Mouse (Mus musculus) midbrain, embryonic 15.5 days (tissue): ENCODE measurements at regions not wholly inside any gene's neighbourhood (a gene's known extent, or its start where the extent isn't known, plus 50 kb on each side); places are given as distances from the start of the nearest gene placed in this dataset.

Experiments used
- ATAC-seq: fragments of 200-750 bp; cut with Nextera tagmentation; replicated peaks from 2 replicates; pipeline ENCODE4 v1.8.0; 2017; ENCODE audit warnings: moderate TSS enrichment
- H3K27ac ChIP-seq: fragments of 300-500 bp; sonication (generic); 2 replicates; pipeline ENCODE4 v1.5.1; 2015; ENCODE audit warnings: mild to moderate bottlenecking, inconsistent platforms
- H3K27me3 ChIP-seq: fragments of 300-500 bp; sonication (generic); replicated peaks from 2 replicates; pipeline ENCODE4 v1.6.1; 2015; ENCODE audit warnings: inconsistent platforms
- H3K36me3 ChIP-seq: fragments of 300-500 bp; sonication (generic); replicated peaks from 2 replicates; pipeline ENCODE4 v1.6.1; 2015; ENCODE audit warnings: inconsistent platforms
- H3K4me1 ChIP-seq: fragments of 300-500 bp; sonication (generic); 2 replicates; pipeline ENCODE4 v1.6.1; 2015; ENCODE audit warnings: inconsistent platforms
- H3K4me2 ChIP-seq: fragments of 300-500 bp; sonication (generic); 2 replicates; pipeline ENCODE4 v1.6.1; 2015; ENCODE audit warnings: inconsistent platforms, mild to moderate bottlenecking, moderate library complexity
- H3K4me3 ChIP-seq: fragments of 300-500 bp; sonication (generic); 2 replicates; pipeline ENCODE4 v1.5.1; 2015; ENCODE audit warnings: mild to moderate bottlenecking, inconsistent platforms
- H3K9ac ChIP-seq: fragments of 300-500 bp; sonication (generic); 2 replicates; pipeline ENCODE4 v1.6.1; 2015; ENCODE audit warnings: mild to moderate bottlenecking, inconsistent platforms
- H3K9me3 ChIP-seq: fragments of 300-500 bp; sonication (generic); 2 replicates; pipeline ENCODE4 v1.6.1; 2016; ENCODE audit warnings: inconsistent platforms
- WGBS: fragments of 180-500 bp; shearing (Covaris S2); methylation state at CpG from one replicate; pipeline ENCODE4 v1.1.7; 2015; ENCODE audit warnings: mixed read lengths; 5-methylcytosine and 5-hydroxymethylcytosine counted together

DNA sequence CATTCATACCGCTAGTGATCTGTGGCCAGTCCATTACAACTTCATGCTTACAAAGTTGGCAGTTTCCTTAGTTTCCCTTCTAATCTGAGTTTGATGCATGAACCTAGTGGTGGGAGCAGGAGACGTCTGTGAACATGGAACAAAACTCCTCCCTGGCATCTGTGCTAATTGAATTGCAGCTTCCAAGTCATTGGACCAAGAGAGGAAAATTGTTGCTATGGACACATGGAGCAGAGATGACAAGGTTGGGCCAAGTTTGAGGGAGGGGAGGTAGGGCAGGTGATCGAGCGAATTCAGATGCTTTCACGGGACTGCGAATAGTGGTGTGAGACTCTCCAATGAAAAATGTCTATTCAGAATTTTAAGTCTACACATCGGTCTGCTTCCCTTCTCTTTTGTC lies 627.5 kb downstream of the Nr2f2 start:
- H3K36me3 ChIP-seq = no peaks in the 10 kb centered on the region
- no peaks in the 10 kb centered on the region for H3K4me1 ChIP-seq
- no peak overlapping the region for H3K27ac ChIP-seq
- H3K4me3 ChIP-seq = no peak overlapping the region
- ATAC-seq = no peak
- H3K27me3 ChIP-seq = no peaks in the 10 kb centered on the region
- no peaks in the 10 kb centered on the region for H3K9me3 ChIP-seq
- 88% methylated on average over 7 of the region's 7 CpGs for WGBS
- no peak overlapping the region for H3K4me2 ChIP-seq
- no peak overlapping the region for H3K9ac ChIP-seq

DNA sequence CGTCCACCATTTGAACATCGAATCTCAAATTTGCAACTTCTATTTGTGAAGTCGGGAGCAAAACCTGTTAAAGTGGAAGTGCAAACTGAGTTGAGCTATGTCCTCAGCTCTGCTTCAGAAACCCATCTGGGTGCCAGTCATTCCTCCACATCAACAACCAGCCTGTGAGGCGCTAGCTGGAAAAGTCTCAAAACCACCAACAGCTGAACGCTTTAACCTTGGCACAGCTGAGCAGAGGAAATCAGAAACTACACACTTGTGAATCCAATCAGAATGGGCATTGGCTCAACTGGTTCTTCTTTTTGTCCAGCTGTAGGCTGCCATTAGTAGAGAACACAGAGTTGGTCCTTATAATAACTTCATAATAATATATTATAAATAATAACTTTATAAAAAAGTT lies 651.5 kb downstream of the Nr2f2 start:
- Histone ChIP-seq H3K27ac (no peak overlapping the region), H3K9me3 (no peaks in the 10 kb centered on the region), H3K4me2 (no peak overlapping the region), H3K4me1 (no peaks in the 10 kb centered on the region), H3K9ac (no peak overlapping the region), H3K36me3 (no peaks in the 10 kb centered on the region), H3K27me3 (no peaks in the 10 kb centered on the region), H3K4me3 (no peak overlapping the region)
- no peak for ATAC-seq
- 93% methylated on average over 5 of the region's 5 CpGs for WGBS

DNA sequence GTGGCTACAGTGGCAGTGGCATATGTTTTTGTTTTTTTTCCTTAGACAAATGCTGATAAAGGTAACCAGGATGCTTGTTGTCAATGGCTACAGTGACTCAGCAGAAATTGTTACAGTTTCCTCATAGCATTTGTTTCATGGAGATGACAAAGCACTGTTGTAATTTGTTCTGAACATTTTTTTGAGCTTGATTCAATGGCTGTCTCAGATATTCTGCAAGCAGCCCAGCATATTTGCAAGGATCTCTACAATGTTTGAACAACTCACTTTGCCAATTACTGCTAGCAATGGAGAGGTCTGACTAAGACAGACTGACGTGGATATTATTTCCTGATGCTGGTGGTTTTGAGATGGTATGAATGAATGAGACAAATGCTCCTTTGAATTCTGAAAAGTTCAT lies 696.3 kb downstream of the Nr2f2 start:
- H3K9me3 ChIP-seq = no peaks in the 10 kb centered on the region
- H3K4me1 ChIP-seq = no peaks in the 10 kb centered on the region
- H3K27ac ChIP-seq = no peak overlapping the region
- 73% methylated on average over 1 of the region's 1 CpGs for WGBS
- H3K36me3 ChIP-seq = no peaks in the 10 kb centered on the region
- H3K27me3 ChIP-seq = no peaks in the 10 kb centered on the region
- H3K9ac ChIP-seq = no peak overlapping the region
- ATAC-seq = no peak
- no peak overlapping the region for H3K4me3 ChIP-seq
- no peak overlapping the region for H3K4me2 ChIP-seq

DNA sequence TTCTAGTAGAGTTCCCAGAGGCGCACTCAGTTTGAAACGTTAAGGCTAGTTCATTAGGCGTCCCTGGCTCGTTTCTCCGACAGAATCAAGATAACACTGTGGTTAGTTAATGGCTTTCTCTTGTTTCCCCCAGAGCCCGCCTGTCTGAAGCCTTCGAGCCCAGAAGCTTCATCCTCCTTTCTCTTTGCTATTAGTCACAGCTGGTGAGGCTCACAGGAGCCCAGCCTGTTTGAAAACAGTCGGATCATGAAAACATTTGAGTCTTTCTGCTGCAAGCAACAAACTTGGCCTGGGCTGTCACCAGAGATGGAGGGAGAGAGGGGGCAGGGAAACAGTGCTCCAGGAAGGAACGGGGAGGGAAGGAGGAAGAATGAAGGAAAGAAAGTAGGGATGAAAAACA lies 711.0 kb downstream of the Nr2f2 start:
- no peaks in the 10 kb centered on the region for H3K27me3 ChIP-seq
- no peaks in the 10 kb centered on the region for H3K9me3 ChIP-seq
- no peak overlapping the region for H3K27ac ChIP-seq
- H3K9ac ChIP-seq = no peak overlapping the region
- H3K36me3 ChIP-seq = no peaks in the 10 kb centered on the region
- WGBS = 10% methylated on average over 9 of the region's 9 CpGs
- no peak overlapping the region for H3K4me2 ChIP-seq
- H3K4me1 ChIP-seq = no peaks in the 10 kb centered on the region
- H3K4me3 ChIP-seq = no peak overlapping the region
- ATAC-seq = no peak

DNA sequence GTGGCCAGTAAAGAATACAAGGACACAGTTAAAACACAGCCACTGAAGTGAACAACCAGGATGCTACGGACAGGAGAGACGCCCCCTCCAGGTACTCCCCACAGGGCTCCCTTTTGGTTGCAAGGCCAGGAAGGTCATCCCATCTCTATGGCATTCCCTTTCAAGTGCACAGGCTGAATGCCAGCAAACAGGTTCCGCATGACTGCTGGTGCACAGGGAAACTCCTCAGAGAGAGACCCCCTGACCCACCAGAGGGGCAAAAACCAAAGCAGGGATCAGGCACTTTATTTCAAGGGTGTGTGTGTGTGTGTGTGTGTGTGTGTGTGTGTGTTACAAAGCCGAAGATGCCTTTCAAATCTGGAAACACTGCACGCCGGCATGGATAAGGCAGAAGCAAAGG lies 721.1 kb downstream of the Nr2f2 start:
- Histone ChIP-seq H3K9me3 (no peaks in the 10 kb centered on the region), H3K36me3 (no peaks in the 10 kb centered on the region), H3K27me3 (no peaks in the 10 kb centered on the region), H3K4me1 (no peaks in the 10 kb centered on the region), H3K9ac (no peak overlapping the region), H3K27ac (no peak overlapping the region), H3K4me2 (no peak overlapping the region), H3K4me3 (no peak overlapping the region)
- WGBS = 19% methylated on average over 6 of the region's 6 CpGs
- ATAC-seq = no peak

DNA sequence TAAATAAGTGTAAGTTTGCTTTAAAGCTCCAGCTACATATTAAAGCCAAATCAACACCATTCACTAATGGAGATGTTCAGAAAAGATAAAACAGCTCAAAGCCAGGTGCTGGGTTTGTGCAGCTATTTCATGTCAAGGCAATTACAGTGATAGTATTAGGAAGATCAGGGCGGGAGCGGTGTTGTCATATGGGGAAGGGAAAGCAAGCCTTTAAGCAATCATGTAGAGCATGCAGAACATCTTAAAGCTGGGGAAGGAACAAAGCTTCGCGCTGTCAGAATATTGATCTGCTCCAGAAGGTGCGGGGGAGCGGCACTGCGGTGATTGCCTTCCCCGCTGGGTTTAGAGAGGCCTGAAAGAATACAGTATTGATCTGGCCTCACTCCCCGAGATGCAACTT lies 724.9 kb downstream of the Nr2f2 start:
- Histone ChIP-seq H3K4me2 (no peak overlapping the region), H3K9ac (no peak overlapping the region), H3K27ac (no peak overlapping the region), H3K9me3 (no peaks in the 10 kb centered on the region), H3K4me3 (no peak overlapping the region), H3K4me1 (no peaks in the 10 kb centered on the region), H3K27me3 (no peaks in the 10 kb centered on the region), H3K36me3 (no peaks in the 10 kb centered on the region)
- WGBS = 42% methylated on average over 9 of the region's 9 CpGs
- ATAC-seq = 0 out of 2 replicates have a peak, but pooled peaks have one; percentile 24

DNA sequence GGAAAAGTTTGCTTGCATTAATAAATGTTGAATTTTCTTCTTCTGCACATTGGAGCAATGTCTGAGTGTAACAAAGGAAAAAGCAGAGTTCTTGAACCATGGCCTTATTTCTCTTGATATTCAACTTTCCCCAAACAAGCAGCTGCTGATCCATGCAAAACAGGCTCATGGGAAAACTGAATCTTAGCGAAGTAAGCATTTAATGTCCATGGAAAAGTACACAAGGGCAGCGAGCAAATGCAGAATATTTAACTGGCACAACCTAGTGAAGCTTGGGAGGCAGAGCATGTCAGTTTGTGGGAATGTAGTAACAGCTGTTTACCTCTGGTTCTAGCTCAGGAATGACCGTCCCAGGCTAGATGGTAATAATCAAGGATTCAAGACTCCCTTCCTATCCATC lies 766.7 kb downstream of the Nr2f2 start:
- Histone ChIP-seq H3K4me1 (no peaks in the 10 kb centered on the region), H3K4me3 (no peak overlapping the region), H3K4me2 (no peak overlapping the region), H3K9ac (no peak overlapping the region), H3K27me3 (no peaks in the 10 kb centered on the region), H3K36me3 (no peaks in the 10 kb centered on the region), H3K9me3 (no peaks in the 10 kb centered on the region), H3K27ac (no peak overlapping the region)
- no peak for ATAC-seq
- 51% methylated on average over 3 of the region's 3 CpGs for WGBS

DNA sequence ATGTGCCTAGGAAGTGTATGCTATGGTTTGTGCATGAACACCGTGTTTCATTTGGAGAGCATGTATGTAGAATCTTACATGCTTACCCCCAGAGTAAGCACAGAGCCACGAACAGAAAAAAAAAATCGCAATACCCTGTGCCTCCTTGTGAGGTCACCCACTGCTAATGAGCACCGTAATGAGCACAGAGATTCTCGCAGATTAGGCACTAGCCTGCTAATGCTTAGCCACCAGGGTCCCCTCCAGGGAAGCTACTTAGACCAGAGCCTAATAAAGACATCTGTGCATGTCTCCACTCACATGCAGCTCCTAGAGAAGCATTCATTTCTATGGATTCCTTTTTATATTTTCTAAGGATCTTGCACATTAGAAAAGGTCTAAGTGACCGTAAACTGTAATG lies 780.8 kb downstream of the Nr2f2 start:
- 36% methylated on average over 6 of the region's 6 CpGs for WGBS
- Histone ChIP-seq H3K4me1 (0 out of 2 replicates have a peak, but pooled peaks cover 4% of the 10 kb centered on the region), H3K9me3 (no peaks in the 10 kb centered on the region), H3K9ac (no peak overlapping the region), H3K27ac (no peak overlapping the region), H3K4me2 (no peak overlapping the region), H3K36me3 (no peaks in the 10 kb centered on the region), H3K27me3 (no peaks in the 10 kb centered on the region), H3K4me3 (no peak overlapping the region)
- no peak for ATAC-seq

DNA sequence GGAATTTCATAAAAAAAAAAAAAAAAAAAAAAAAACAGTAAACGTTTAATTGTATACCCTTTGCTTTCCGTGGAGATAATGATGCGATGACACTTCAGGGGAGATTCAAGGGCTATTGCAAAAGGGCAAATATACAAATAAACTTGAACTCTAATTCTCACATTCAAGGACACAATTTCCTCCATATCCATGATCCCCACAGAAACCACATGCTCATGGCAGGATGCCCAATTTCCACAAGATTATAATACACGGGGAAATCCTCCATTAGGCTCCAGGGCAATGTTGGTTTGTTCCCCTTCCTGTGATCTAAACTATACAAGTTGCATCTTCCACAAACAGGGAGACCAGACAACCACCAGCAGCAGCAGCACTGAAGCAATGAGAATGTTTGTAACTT lies 781.4 kb downstream of the Nr2f2 start:
- Histone ChIP-seq H3K4me1 (0 out of 2 replicates have a peak, but pooled peaks cover 4% of the 10 kb centered on the region), H3K9ac (no peak overlapping the region), H3K27ac (no peak overlapping the region), H3K4me2 (no peak overlapping the region), H3K36me3 (no peaks in the 10 kb centered on the region), H3K27me3 (no peaks in the 10 kb centered on the region), H3K9me3 (no peaks in the 10 kb centered on the region), H3K4me3 (no peak overlapping the region)
- ATAC-seq = no peak
- WGBS = 72% methylated on average over 4 of the region's 4 CpGs

DNA sequence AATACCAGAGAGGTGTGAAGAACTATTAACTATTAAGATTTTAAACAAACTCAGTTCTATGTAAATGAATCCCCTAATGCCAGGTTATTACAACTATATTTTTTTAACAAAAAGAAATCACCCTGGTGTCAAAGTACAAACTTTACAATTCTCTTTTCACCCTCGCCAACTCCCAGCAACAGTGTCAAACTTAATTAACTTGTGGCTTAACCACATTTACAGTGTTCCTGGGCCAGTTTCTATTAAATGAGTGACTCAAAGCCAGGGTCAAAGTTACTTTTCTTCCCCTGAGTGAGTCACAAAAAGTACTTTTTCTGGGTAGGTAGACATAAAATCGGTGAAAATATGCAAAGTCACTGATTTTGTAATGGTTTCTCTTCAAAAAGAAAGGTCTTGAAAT lies 782.0 kb downstream of the Nr2f2 start:
- 85% methylated on average over 2 of the region's 2 CpGs for whole genome bisulfite sequencing
- H3K4me2 ChIP-seq = no peak overlapping the region
- 0 out of 2 replicates have a peak, but pooled peaks cover 7% of the 10 kb centered on the region for H3K4me1 ChIP-seq
- H3K9me3 ChIP-seq = no peaks in the 10 kb centered on the region
- no peak for ATAC-seq
- no peak overlapping the region for H3K27ac ChIP-seq
- no peak overlapping the region for H3K4me3 ChIP-seq
- H3K27me3 ChIP-seq = no peaks in the 10 kb centered on the region
- no peak overlapping the region for H3K9ac ChIP-seq
- H3K36me3 ChIP-seq = no peaks in the 10 kb centered on the region

DNA sequence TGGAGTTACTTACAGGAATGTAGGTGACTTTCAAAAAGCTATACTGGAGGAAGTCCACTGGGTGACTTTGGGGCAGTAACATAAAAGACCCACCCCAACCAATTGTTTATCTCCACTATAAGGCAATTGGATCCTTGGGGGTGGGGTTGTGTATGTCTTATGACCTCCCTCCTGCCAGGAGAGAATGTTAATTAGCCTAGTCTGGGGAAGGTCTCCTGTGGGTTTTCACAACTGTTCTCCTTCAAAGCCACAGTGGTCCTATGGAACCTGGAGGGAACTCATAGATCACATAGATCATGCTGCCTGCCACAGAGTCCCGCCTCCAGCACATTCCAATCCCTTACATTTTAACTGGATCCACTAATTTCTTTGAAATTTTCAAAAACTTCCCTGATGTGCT lies 782.6 kb downstream of the Nr2f2 start:
- Histone ChIP-seq H3K27ac (no peak overlapping the region), H3K36me3 (no peaks in the 10 kb centered on the region), H3K9ac (no peak overlapping the region), H3K4me3 (no peak overlapping the region), H3K4me1 (peaks cover 12% of the 10 kb centered on the region; the same call in 1 of the 2 replicates), H3K4me2 (no peak overlapping the region), H3K27me3 (no peaks in the 10 kb centered on the region), H3K9me3 (no peaks in the 10 kb centered on the region)
- 69% methylated on average over 1 of the region's 1 CpGs for WGBS
- ATAC-seq = no peak

DNA sequence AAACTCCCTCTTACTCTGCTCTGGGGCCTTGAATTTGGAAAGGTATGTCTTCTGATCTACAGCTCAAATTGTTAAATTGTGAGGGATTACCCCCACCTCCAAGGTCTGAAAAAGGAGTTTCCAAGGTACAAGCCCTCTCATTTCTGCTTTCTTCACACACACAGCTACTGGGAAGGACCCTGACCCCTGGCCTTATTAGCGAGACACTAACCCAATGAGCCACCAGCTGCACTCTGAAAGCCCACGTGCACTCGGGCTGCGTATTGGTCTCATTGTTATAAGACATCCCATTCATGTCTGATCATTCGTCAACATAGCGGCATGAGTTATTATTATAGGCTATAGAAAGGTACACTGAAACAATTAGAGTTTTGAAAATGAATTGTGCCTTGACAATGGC lies 784.9 kb downstream of the Nr2f2 start:
- H3K9me3 ChIP-seq = no peaks in the 10 kb centered on the region
- H3K27me3 ChIP-seq = no peaks in the 10 kb centered on the region; the same call in 1 of the 2 replicates
- H3K27ac ChIP-seq = no peak overlapping the region
- no peak overlapping the region for H3K4me2 ChIP-seq
- no peak overlapping the region for H3K4me3 ChIP-seq
- H3K36me3 ChIP-seq = no peaks in the 10 kb centered on the region
- no peak for ATAC-seq
- peaks cover 14% of the 10 kb centered on the region; the same call in 1 of the 2 replicates for H3K4me1 ChIP-seq
- 31% methylated on average over 6 of the region's 6 CpGs for WGBS
- no peak overlapping the region for H3K9ac ChIP-seq

DNA sequence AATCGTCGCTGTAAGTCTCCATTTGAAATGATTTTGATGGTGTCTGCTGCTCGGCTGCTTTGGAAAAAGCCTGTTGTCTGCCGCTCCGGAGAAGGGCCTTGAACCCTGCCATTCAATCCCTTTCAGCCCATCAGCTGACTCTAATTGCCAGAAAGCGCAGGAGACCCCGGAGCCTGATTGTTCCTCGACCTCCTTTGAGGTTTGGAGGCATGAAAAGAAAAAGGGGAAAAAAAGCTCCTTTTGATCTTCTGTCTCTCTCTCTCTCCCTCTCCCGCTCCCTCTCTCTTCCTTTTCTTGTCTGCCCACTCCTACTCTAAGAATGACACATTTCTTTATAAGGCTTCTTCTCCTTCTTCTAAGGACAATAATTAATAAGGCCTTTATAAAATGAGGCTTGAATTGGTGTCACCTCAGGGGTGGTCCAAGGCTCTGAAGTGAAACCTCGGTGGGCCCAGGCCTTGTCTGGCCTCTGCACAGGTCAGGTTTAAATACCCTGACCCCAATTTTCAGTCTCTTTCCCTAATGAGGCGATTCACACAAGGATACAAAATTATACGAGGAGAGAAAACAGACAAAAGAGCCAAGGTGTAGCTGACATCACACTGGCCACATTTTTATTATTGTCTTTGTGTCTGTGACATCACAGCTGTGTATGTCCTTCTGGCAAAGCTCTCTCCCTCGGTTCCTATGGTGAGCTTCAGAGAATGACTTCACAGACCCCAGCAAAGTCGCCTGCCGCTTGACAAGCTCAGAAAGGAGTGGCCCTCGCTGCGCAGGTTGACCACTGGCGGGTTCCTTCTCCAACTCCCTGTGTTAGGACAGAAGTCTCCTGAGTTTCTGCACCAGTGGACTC lies 787.4 kb downstream of the Nr2f2 start:
- ATAC-seq = peak; percentile 83

More for the DNA sequence above, 787.4 kb downstream of the Nr2f2 start:
- no peaks in the 10 kb centered on the region for H3K9me3 ChIP-seq
- WGBS = 10% methylated on average over 18 of the region's 18 CpGs
- peaks cover 10% of the 10 kb centered on the region; the same call in 1 of the 2 replicates for H3K4me1 ChIP-seq
- H3K36me3 ChIP-seq = no peaks in the 10 kb centered on the region
- no peak overlapping the region; the same call in 1 of the 2 replicates for H3K4me2 ChIP-seq
- H3K9ac ChIP-seq = no peak overlapping the region
- H3K27me3 ChIP-seq = no peaks in the 10 kb centered on the region; the same call in 1 of the 2 replicates
- H3K4me3 ChIP-seq = no peak overlapping the region
- peak overlapping the region; percentile 32; the same call in 1 of the 2 replicates for H3K27ac ChIP-seq
